Mouse (Mus musculus): ENCODE results near the gene Slc39a11. TPM values are rescaled to one million over a fixed set of nuclear protein-coding genes. Genes with fewer than 3 reads are reported as not detected.

Gene Slc39a11
- total and polyA plus RNA-seq, 3 experiments = 43.2 to 54.4 (median 51.0) TPM

- DNase-seq (ENCODE audit: extremely low read depth) = no peak
- H3K4me3 ChIP-seq (replicated peaks in 1 of 3; ENCODE audit: low read depth in 2 of 3, low read length in 2 of 3, poor library complexity in 1 of 3) = no peak overlapping the region
- dilution Hi-C loops (cut with MboI; ENCODE audit: extremely low pct_ligation_motif_present, extremely low pct_unique_long_range_greater_than_20kb, low sequenced_read_pairs) = no loop called here
- H3K27me3 ChIP-seq (replicated peaks) = no peaks in the 10 kb centered on the region
- no peaks in the 10 kb centered on the region for H3K79me2 ChIP-seq (replicated peaks; ENCODE audit: control insufficient read depth, extremely low read depth, insufficient read depth, poor library complexity, severe bottlenecking)
- H3K4me1 ChIP-seq (ENCODE audit: control insufficient read depth in 1 of 2, insufficient read depth in 2 of 2) = peaks cover 0 to 10% of the 10 kb centered on the region in 2 experiments; a peak in 3 of 4 replicates
- H3K9me3 ChIP-seq (replicated peaks; ENCODE audit: low read length) = peaks cover 4% of the 10 kb centered on the region
- no peaks in the 10 kb centered on the region for H3K36me3 ChIP-seq (replicated peaks in 1 of 2; ENCODE audit: control insufficient read depth in 1 of 2, insufficient read depth in 1 of 2, low read length in 1 of 2)
- no peak overlapping the region for H3K4me2 ChIP-seq (ENCODE audit: insufficient read depth, low read depth, poor library complexity, severe bottlenecking)
- in situ Hi-C loops (cut with MboI; ENCODE audit: low pct_ligation_motif_present, low pct_unique_long_range_greater_than_20kb, low sequenced_read_pairs) = no loop called here
- TF ChIP-seq MAFK (IDR thresholded peaks at IDR 0.05; ENCODE audit: insufficient replicate concordance, low read length) (no peak), UBTF (IDR thresholded peaks at IDR 0.05; ENCODE audit: low read depth, low read length) (no peak), MAX (IDR thresholded peaks at IDR 0.05; ENCODE audit: low read length) (no peak), CHD1 (IDR thresholded peaks at IDR 0.05; ENCODE audit: low read depth, low read length) (no peak), E2F4 (IDR thresholded peaks at IDR 0.05; ENCODE audit: insufficient replicate concordance, low read depth, low read length) (no peak), ZNF384 (IDR thresholded peaks at IDR 0.05; ENCODE audit: low read depth, low read length) (no peak), PAX5 (IDR thresholded peaks at IDR 0.05; ENCODE audit: low read length) (no peak), POLR2A (IDR thresholded peaks at IDR 0.05; ENCODE audit: low read depth, low read length) (no peak), NRF1 (IDR thresholded peaks at IDR 0.05; ENCODE audit: low read depth, low read length) (no peak), MXI1 (IDR thresholded peaks at IDR 0.05; ENCODE audit: low read depth, low read length) (no peak), RAD21 (IDR thresholded peaks at IDR 0.05; ENCODE audit: low read depth, low read length) (no peak), CTCF (conservative IDR thresholded peaks at IDR 0.05 in 1 of 2, IDR thresholded peaks at IDR 0.05 in 1 of 2; ENCODE audit: low read depth in 2 of 2, low read length in 2 of 2) (no peak), ELF1 (IDR thresholded peaks at IDR 0.05; ENCODE audit: low read depth, low read length) (no peak), ZMIZ1 (IDR thresholded peaks at IDR 0.05; ENCODE audit: low read depth, low read length) (no peak), MEF2A (IDR thresholded peaks at IDR 0.05; ENCODE audit: borderline replicate concordance, low read depth, low read length) (no peak)
- H3K9ac ChIP-seq (ENCODE audit: insufficient read depth, low read depth) = no peak overlapping the region
- no peak overlapping the region for H3K27ac ChIP-seq (ENCODE audit: insufficient read depth, low read depth)
These were observed 31.6 kb downstream of the Slc39a11 start for GRCm38 (mm10) chr11:113618303-113618671.

DNA sequence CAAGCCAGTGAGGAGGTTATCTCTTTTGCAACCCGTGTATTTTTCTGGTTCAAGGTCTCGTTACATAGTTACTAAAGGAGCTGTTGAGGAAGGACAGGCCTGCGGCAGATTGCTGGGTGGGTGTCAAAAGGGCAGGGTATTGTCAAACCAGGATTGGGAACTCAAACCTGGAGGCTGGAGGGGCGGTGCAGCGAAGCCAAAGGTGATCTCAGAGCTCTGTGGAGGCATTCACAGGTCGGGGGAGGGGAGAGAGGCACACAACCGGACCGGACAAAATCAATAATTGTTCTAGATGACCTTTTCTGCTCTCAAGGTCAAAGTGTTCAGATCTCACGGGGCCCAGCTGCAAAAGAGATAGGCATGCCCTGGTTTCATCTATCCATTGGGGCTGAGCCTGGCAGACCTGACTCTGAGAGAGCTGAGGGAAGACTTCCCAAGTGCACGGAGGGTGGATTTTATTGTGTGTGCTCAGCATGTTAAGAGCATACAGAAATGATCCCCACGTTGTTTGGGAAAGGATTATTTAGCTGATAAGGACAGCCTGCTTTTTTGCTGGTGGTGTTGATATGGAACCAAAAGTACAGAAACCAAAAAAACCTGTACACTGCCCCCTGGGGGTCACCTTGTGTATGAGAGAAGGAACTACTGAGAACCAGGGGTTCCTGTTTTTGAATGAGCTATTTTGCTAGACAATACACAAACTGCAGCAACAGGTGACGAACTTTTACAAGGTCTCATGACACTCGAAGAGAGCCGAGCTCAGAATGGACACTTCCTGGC is 32.6 kb downstream of the Slc39a11 start:
- Histone ChIP-seq H3K79me2 (replicated peaks; ENCODE audit: control insufficient read depth, extremely low read depth, insufficient read depth, poor library complexity, severe bottlenecking) (no peaks in the 10 kb centered on the region), H3K9me3 (replicated peaks; ENCODE audit: low read length) (peaks cover 4% of the 10 kb centered on the region), H3K4me1 (ENCODE audit: control insufficient read depth in 1 of 2, insufficient read depth in 2 of 2) (peaks cover 0 to 10% of the 10 kb centered on the region in 2 experiments; a peak in 3 of 4 replicates), H3K27ac (ENCODE audit: insufficient read depth, low read depth) (no peak overlapping the region), H3K4me2 (ENCODE audit: insufficient read depth, low read depth, poor library complexity, severe bottlenecking) (peak overlapping the region; percentile 8; the same call in 1 of the 2 replicates), H3K27me3 (replicated peaks) (no peaks in the 10 kb centered on the region), H3K9ac (ENCODE audit: insufficient read depth, low read depth) (no peak overlapping the region), H3K4me3 (replicated peaks in 1 of 3; ENCODE audit: low read depth in 2 of 3, low read length in 2 of 3, poor library complexity in 1 of 3) (no peak overlapping the region), H3K36me3 (replicated peaks in 1 of 2; ENCODE audit: control insufficient read depth in 1 of 2, insufficient read depth in 1 of 2, low read length in 1 of 2) (no peaks in the 10 kb centered on the region)
- peak; percentile 90 for DNase-seq (ENCODE audit: extremely low read depth)
- dilution Hi-C loops (cut with MboI; ENCODE audit: extremely low pct_ligation_motif_present, extremely low pct_unique_long_range_greater_than_20kb, low sequenced_read_pairs) (no loop called here), in situ Hi-C loops (cut with MboI; ENCODE audit: low pct_ligation_motif_present, low pct_unique_long_range_greater_than_20kb, low sequenced_read_pairs) (no loop called here)
- TF ChIP-seq MEF2A (IDR thresholded peaks at IDR 0.05; ENCODE audit: borderline replicate concordance, low read depth, low read length) = no peak
- no peak for TF ChIP-seq EP300 (IDR thresholded peaks at IDR 0.05; ENCODE audit: low read length)
- TF ChIP-seq SMC3 (IDR thresholded peaks at IDR 0.05; ENCODE audit: low read depth, low read length) = peak; percentile 84
- TF ChIP-seq JUND (conservative IDR thresholded peaks at IDR 0.05; ENCODE audit: low read depth, low read length) = no peak
- 0 out of 2 replicates have a peak, but pooled peaks have one; percentile 43 for TF ChIP-seq ELF1 (IDR thresholded peaks at IDR 0.05; ENCODE audit: low read depth, low read length)
- peak; percentile 59 for TF ChIP-seq RAD21 (IDR thresholded peaks at IDR 0.05; ENCODE audit: low read depth, low read length)
- TF ChIP-seq NRF1 (IDR thresholded peaks at IDR 0.05; ENCODE audit: low read depth, low read length) = no peak
- TF ChIP-seq JUN (IDR thresholded peaks at IDR 0.05; ENCODE audit: insufficient read depth, low read depth, low read length) = no peak
- TF ChIP-seq SIN3A (IDR thresholded peaks at IDR 0.05; ENCODE audit: low read length) = 0 out of 2 replicates have a peak, but pooled peaks have one; percentile 13
- TF ChIP-seq CHD2 (IDR thresholded peaks at IDR 0.05; ENCODE audit: low read length) = no peak
- peak; percentile 42 for TF ChIP-seq ZNF384 (IDR thresholded peaks at IDR 0.05; ENCODE audit: low read depth, low read length)
- peak; percentile 26; the same call in 1 of the 2 replicates for TF ChIP-seq IRF4 (IDR thresholded peaks at IDR 0.05; ENCODE audit: low read depth, low read length)
- peak; percentile 66 to 89 for TF ChIP-seq CTCF (conservative IDR thresholded peaks at IDR 0.05 in 1 of 2, IDR thresholded peaks at IDR 0.05 in 1 of 2; ENCODE audit: low read depth in 2 of 2, low read length in 2 of 2)
- TF ChIP-seq UBTF (IDR thresholded peaks at IDR 0.05; ENCODE audit: low read depth, low read length) = no peak
- TF ChIP-seq BHLHE40 (IDR thresholded peaks at IDR 0.05; ENCODE audit: low read depth, low read length) = peak; percentile 12; the same call in 1 of the 2 replicates

Data from CH12.LX (cell line).